Mouse (Mus musculus): ENCODE measurements at regions not wholly inside any gene's neighbourhood (a gene's known extent, or its start where the extent isn't known, plus 50 kb on each side); places are given as distances from the start of the nearest gene placed in this dataset.

GRCm38 (mm10) chr7:110717104-110717503 lies 50.9 kb upstream of the Ampd3 start:
- Histone ChIP-seq H3K27me3 (ENCODE audit: control insufficient read depth, insufficient read depth, low read length) (no peaks in the 10 kb centered on the region), H3K9me3 (ENCODE audit: control insufficient read depth, low read length) (no peaks in the 10 kb centered on the region), H3K4me2 (ENCODE audit: low read length) (no peak overlapping the region), H3K4me1 (ENCODE audit: control insufficient read depth in 2 of 2, insufficient read depth in 2 of 2, low read length in 2 of 2) (no peaks in the 10 kb centered on the region), H3K4me3 (ENCODE audit: control insufficient read depth in 1 of 2, insufficient read depth in 1 of 2, low read depth in 1 of 2, low read length in 2 of 2) (no peak overlapping the region), H3K36me3 (ENCODE audit: control insufficient read depth, insufficient read depth, low read length) (no peaks in the 10 kb centered on the region), H3K9ac (ENCODE audit: low read length) (no peak overlapping the region), H3K27ac (replicated peaks in 1 of 2; ENCODE audit: control insufficient read depth in 1 of 2, insufficient read depth in 1 of 2, low read depth in 2 of 2, low read length in 2 of 2) (no peak overlapping the region)
- 74% methylated on average over 6 of the region's 6 CpGs for WGBS
- no peak for ATAC-seq (ENCODE audit: insufficient number of reproducible peaks, insufficient read depth, low FRiP score, low read depth)

Measured in heart, embryonic 14.5 days (tissue).